Mouse (Mus musculus) midbrain, embryonic 14.5 days (tissue): ENCODE results near the gene Gm27021. TPM values are rescaled to one million over a fixed set of nuclear protein-coding genes. Genes with fewer than 3 reads are reported as not detected.
A peak's percentile ranks its signal among the peaks of the same experiment; 100 is the strongest.

Experiments
- ATAC-seq: fragments of 200-750 bp; cut with Nextera tagmentation; 2 replicates; pipeline ENCODE4 v1.8.0; 2017; ENCODE audit warnings: moderate number of reproducible peaks, moderate library complexity; ENCODE audit not compliant: low FRiP score, low TSS enrichment
- DNase-seq: peaks from one replicate; pipeline ENCODE4 v3.0.0-alpha.2; 2015
- H3K27ac ChIP-seq: fragments of 300-500 bp; sonication (generic); replicated peaks from 2 replicates; pipeline ENCODE4 v1.5.1; 2014; ENCODE audit warnings: mild to moderate bottlenecking, low read depth, low read length, moderate library complexity
- H3K27me3 ChIP-seq: fragments of 300-500 bp; sonication (generic); 2 replicates; pipeline ENCODE4 v1.6.1; 2014; ENCODE audit warnings: low read length, control low read depth, mixed read lengths; ENCODE audit not compliant: control insufficient read depth, insufficient read depth
- H3K36me3 ChIP-seq: fragments of 300-500 bp; sonication (generic); 2 replicates; pipeline ENCODE4 v1.6.1; 2014; ENCODE audit warnings: low read length, control low read depth; ENCODE audit not compliant: control insufficient read depth, insufficient read depth
- H3K4me1 ChIP-seq: fragments of 300-500 bp; sonication (generic); 2 replicates; pipeline ENCODE4 v1.6.1; 2014; ENCODE audit warnings: mild to moderate bottlenecking, antibody characterized with exemption, low read length, control low read depth; ENCODE audit not compliant: control insufficient read depth, insufficient read depth
- H3K4me2 ChIP-seq: fragments of 300-500 bp; sonication (generic); 2 replicates; pipeline ENCODE4 v1.6.1; 2014; ENCODE audit warnings: mild to moderate bottlenecking, low read length, moderate library complexity
- H3K4me3 ChIP-seq: fragments of 300-500 bp; sonication (generic); replicated peaks from 2 replicates; pipeline ENCODE4 v1.5.1; 2014; ENCODE audit warnings: low read depth, low read length
- H3K9ac ChIP-seq: fragments of 300-500 bp; sonication (generic); replicated peaks from 2 replicates; pipeline ENCODE4 v1.6.1; 2014; ENCODE audit warnings: mild to moderate bottlenecking, low read length, moderate library complexity
- H3K9me3 ChIP-seq: fragments of 300-500 bp; sonication (generic); 2 replicates; pipeline ENCODE4 v1.6.1; 2016; ENCODE audit warnings: low read length, control low read depth, mixed read lengths; ENCODE audit not compliant: control insufficient read depth
- WGBS: fragments of 180-500 bp; shearing (Covaris S2); extraction: QIAGEN DNeasy Blood & Tissue Kit; methylation state at CpG from one replicate; pipeline ENCODE4 v1.1.7; 2014; 5-methylcytosine and 5-hydroxymethylcytosine counted together
- polyA plus RNA-seq: library from polyadenylated mRNA; unstranded; fragments of >200 nt; fragmentation: Nextera tagmentation; extraction: Ambion mirVana; gene quantifications from 2 replicates; pipeline ENCODE4 v1.2.1, GENCODE M21; 2014

Gene Gm27021
- polyA plus RNA-seq, 1 experiment from 2014 or later, result 5.1 TPM

GRCm38 (mm10) chr8:120630031-120630430 lies 37.8 kb downstream of the Gm27021 start:
- H3K36me3 ChIP-seq, result no peaks in the 10 kb centered on the region
- 0 out of 2 replicates have a peak, but pooled peaks cover 10% of the 10 kb centered on the region for H3K4me1 ChIP-seq
- no peaks in the 10 kb centered on the region for H3K9me3 ChIP-seq
- ATAC-seq (no peak), DNase-seq (no peak)
- no peak overlapping the region for H3K4me3 ChIP-seq
- 0 out of 2 replicates have a peak, but pooled peaks cover 6% of the 10 kb centered on the region for H3K27me3 ChIP-seq
- WGBS, result 51% methylated on average over 5 of the region's 5 CpGs
- no peak overlapping the region for H3K27ac ChIP-seq
- no peak overlapping the region for H3K4me2 ChIP-seq
- no peak overlapping the region for H3K9ac ChIP-seq

GRCm38 (mm10) chr8:120627298-120627697 lies 40.6 kb downstream of the Gm27021 start:
- H3K9me3 ChIP-seq, result no peaks in the 10 kb centered on the region
- WGBS, result 75% methylated on average over 5 of the region's 5 CpGs
- H3K4me3 ChIP-seq, result no peak overlapping the region
- no peaks in the 10 kb centered on the region for H3K27me3 ChIP-seq
- no peak; the same call in 1 of the 2 replicates for ATAC-seq
- H3K4me2 ChIP-seq, result no peak overlapping the region
- DNase-seq, result no peak
- no peaks in the 10 kb centered on the region for H3K4me1 ChIP-seq
- no peaks in the 10 kb centered on the region for H3K36me3 ChIP-seq
- no peak overlapping the region for H3K9ac ChIP-seq
- no peak overlapping the region for H3K27ac ChIP-seq

GRCm38 (mm10) chr8:120626461-120626860 lies 41.4 kb downstream of the Gm27021 start:
- H3K4me2 ChIP-seq, result no peak overlapping the region
- H3K36me3 ChIP-seq, result no peaks in the 10 kb centered on the region
- H3K9ac ChIP-seq, result no peak overlapping the region
- no peaks in the 10 kb centered on the region for H3K27me3 ChIP-seq
- peaks cover 5% of the 10 kb centered on the region; the same call in 1 of the 2 replicates for H3K4me1 ChIP-seq
- no peak for ATAC-seq
- WGBS, result 65% methylated on average over 11 of the region's 11 CpGs
- no peak for DNase-seq
- no peak overlapping the region for H3K4me3 ChIP-seq
- no peaks in the 10 kb centered on the region for H3K9me3 ChIP-seq
- no peak overlapping the region for H3K27ac ChIP-seq

GRCm38 (mm10) chr8:120623608-120624007 lies 44.3 kb downstream of the Gm27021 start:
- no peaks in the 10 kb centered on the region for H3K27me3 ChIP-seq
- H3K9me3 ChIP-seq, result no peaks in the 10 kb centered on the region
- H3K4me2 ChIP-seq, result no peak overlapping the region
- no peak for ATAC-seq
- no peaks in the 10 kb centered on the region for H3K36me3 ChIP-seq
- DNase-seq, result no peak
- no peak overlapping the region for H3K27ac ChIP-seq
- no peak overlapping the region for H3K9ac ChIP-seq
- no peak overlapping the region for H3K4me3 ChIP-seq
- 13% methylated on average over 2 of the region's 2 CpGs for WGBS
- H3K4me1 ChIP-seq, result peaks cover 11% of the 10 kb centered on the region; the same call in 1 of the 2 replicates

GRCm38 (mm10) chr8:120622161-120622560 lies 45.7 kb downstream of the Gm27021 start:
- H3K4me2 ChIP-seq, result no peak overlapping the region
- H3K4me1 ChIP-seq, result peaks cover 21% of the 10 kb centered on the region
- H3K4me3 ChIP-seq, result no peak overlapping the region
- ATAC-seq, result no peak
- H3K9ac ChIP-seq, result no peak overlapping the region
- no peak overlapping the region for H3K27ac ChIP-seq
- no peaks in the 10 kb centered on the region for H3K36me3 ChIP-seq
- H3K27me3 ChIP-seq, result no peaks in the 10 kb centered on the region
- no peaks in the 10 kb centered on the region for H3K9me3 ChIP-seq
- 53% methylated on average over 14 of the region's 14 CpGs for WGBS
- DNase-seq, result no peak

GRCm38 (mm10) chr8:120620441-120620840 lies 47.4 kb downstream of the Gm27021 start:
- ATAC-seq, result no peak
- 42% methylated on average over 7 of the region's 7 CpGs for WGBS
- H3K27ac ChIP-seq, result no peak overlapping the region

GRCm38 (mm10) chr8:120619235-120620180 lies 48.4 kb downstream of the Gm27021 start:
- H3K4me2 ChIP-seq, result no peak overlapping the region
- WGBS, result 73% methylated on average over 11 of the region's 11 CpGs
- no peak for ATAC-seq
- H3K4me3 ChIP-seq, result no peak overlapping the region
- no peaks in the 10 kb centered on the region for H3K27me3 ChIP-seq
- DNase-seq, result no peak
- H3K9ac ChIP-seq, result no peak overlapping the region
- H3K4me1 ChIP-seq, result peaks cover 37% of the 10 kb centered on the region
- 0 out of 2 replicates have a peak overlapping the region, but pooled peaks have one; percentile 2 for H3K27ac ChIP-seq
- H3K36me3 ChIP-seq, result no peaks in the 10 kb centered on the region
- H3K9me3 ChIP-seq, result no peaks in the 10 kb centered on the region

More at GRCm38 (mm10) chr8:120620441-120620840, 47.4 kb downstream of the Gm27021 start:
- Histone ChIP-seq H3K9me3 (no peaks in the 10 kb centered on the region), H3K4me2 (no peak overlapping the region), H3K36me3 (no peaks in the 10 kb centered on the region), H3K4me1 (peaks cover 37% of the 10 kb centered on the region), H3K9ac (no peak overlapping the region), H3K4me3 (no peak overlapping the region), H3K27me3 (no peaks in the 10 kb centered on the region)
- DNase-seq, result no peak

GRCm38 (mm10) chr8:120618110-120618509 lies 49.8 kb downstream of the Gm27021 start:
- Histone ChIP-seq H3K27ac (peak overlapping the region; percentile 79), H3K9ac (peak overlapping the region; percentile 31; the same call in 1 of the 2 replicates), H3K4me1 (peaks cover 37% of the 10 kb centered on the region), H3K4me3 (no peak overlapping the region), H3K4me2 (peak overlapping the region; percentile 27; the same call in 1 of the 2 replicates), H3K9me3 (no peaks in the 10 kb centered on the region), H3K36me3 (no peaks in the 10 kb centered on the region), H3K27me3 (no peaks in the 10 kb centered on the region)
- ATAC-seq (peak; percentile 37), DNase-seq (peak; percentile 90)
- under 1% methylated on average over 6 of the region's 6 CpGs for WGBS
